Mouse (Mus musculus): ENCODE results near the gene Ccdc57. TPM values are rescaled to one million over a fixed set of nuclear protein-coding genes. Genes with fewer than 3 reads are reported as not detected.

Gene Ccdc57
- polyA plus RNA-seq, 1 experiment from 2014 or later = 5.9 TPM

- Histone ChIP-seq H3K36me3 (no peaks in the 10 kb centered on the region), H3K9me3 (replicated peaks) (no peaks in the 10 kb centered on the region), H3K4me3 (replicated peaks) (no peak overlapping the region), H3K4me1 (peaks cover 17% of the 10 kb centered on the region), H3K4me2 (0 out of 2 replicates have a peak overlapping the region, but pooled peaks have one; percentile 91), H3K27ac (replicated peaks) (no peak overlapping the region), H3K9ac (replicated peaks) (no peak overlapping the region), H3K27me3 (replicated peaks) (no peaks in the 10 kb centered on the region)
- ATAC-seq (ENCODE audit: low FRiP score) = no peak
- 92% methylated on average over 4 of the region's 4 CpGs for WGBS
These were observed 1.2 kb downstream of the Ccdc57 start for GRCm38 (mm10) chr11:120931479-120931878.

GRCm38 (mm10) chr11:120928468-120928867 is 4.2 kb downstream of the Ccdc57 start:
- Histone ChIP-seq H3K27ac (replicated peaks) (no peak overlapping the region), H3K9ac (replicated peaks) (no peak overlapping the region), H3K4me1 (peaks cover 17% of the 10 kb centered on the region), H3K9me3 (replicated peaks) (no peaks in the 10 kb centered on the region), H3K4me2 (no peak overlapping the region), H3K27me3 (replicated peaks) (no peaks in the 10 kb centered on the region), H3K4me3 (replicated peaks) (no peak overlapping the region), H3K36me3 (0 out of 2 replicates have a peak, but pooled peaks cover 10% of the 10 kb centered on the region)
- WGBS = 90% methylated on average over 4 of the region's 4 CpGs
- no peak for ATAC-seq (ENCODE audit: low FRiP score)

- no peak overlapping the region for H3K27ac ChIP-seq (replicated peaks)
- ATAC-seq (ENCODE audit: low FRiP score) = no peak
- H3K27me3 ChIP-seq (replicated peaks) = no peaks in the 10 kb centered on the region
- H3K9ac ChIP-seq (replicated peaks) = no peak overlapping the region
- no peaks in the 10 kb centered on the region for H3K9me3 ChIP-seq (replicated peaks)
- H3K4me2 ChIP-seq = no peak overlapping the region
- H3K4me3 ChIP-seq (replicated peaks) = no peak overlapping the region
- no peaks in the 10 kb centered on the region for H3K4me1 ChIP-seq
- 99% methylated on average over 3 of the region's 3 CpGs for WGBS
- peaks cover 50% of the 10 kb centered on the region for H3K36me3 ChIP-seq
These were observed 10.1 kb downstream of the Ccdc57 start for GRCm38 (mm10) chr11:120922528-120922927.

- Histone ChIP-seq H3K9me3 (replicated peaks) (no peaks in the 10 kb centered on the region), H3K4me2 (no peak overlapping the region), H3K36me3 (peaks cover 48% of the 10 kb centered on the region), H3K9ac (replicated peaks) (no peak overlapping the region), H3K27ac (replicated peaks) (no peak overlapping the region), H3K27me3 (replicated peaks) (no peaks in the 10 kb centered on the region), H3K4me3 (replicated peaks) (no peak overlapping the region), H3K4me1 (no peaks in the 10 kb centered on the region)
- 98% methylated on average over 5 of the region's 5 CpGs for whole genome bisulfite sequencing
- no peak for ATAC-seq (ENCODE audit: low FRiP score)
These were observed 14.9 kb downstream of the Ccdc57 start for GRCm38 (mm10) chr11:120917756-120918155.

GRCm38 (mm10) chr11:120916477-120916876 is 16.2 kb downstream of the Ccdc57 start:
- 74% methylated on average over 3 of the region's 3 CpGs for WGBS
- peaks cover 43% of the 10 kb centered on the region for H3K36me3 ChIP-seq

DNA sequence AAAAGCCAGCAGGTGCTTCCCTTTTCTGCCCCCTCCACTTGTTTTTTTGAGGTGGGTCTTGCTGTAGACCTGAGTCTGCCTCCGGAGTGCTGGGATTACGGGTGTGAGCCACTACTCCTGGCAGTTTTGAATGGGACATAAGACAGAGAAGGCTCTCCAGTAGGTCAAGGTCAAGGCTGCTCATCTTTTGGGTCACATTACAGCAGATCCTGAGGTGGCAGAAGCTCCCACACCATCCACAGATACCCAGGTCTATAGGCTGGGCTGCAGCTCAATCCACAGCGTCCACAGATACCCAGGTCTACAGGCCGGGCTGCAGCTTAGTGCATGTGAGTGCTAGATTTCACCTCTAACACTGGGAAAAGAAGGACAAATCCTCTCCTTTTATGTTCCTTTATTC is 18.9 kb downstream of the Ccdc57 start:
- Histone ChIP-seq H3K4me1 (no peaks in the 10 kb centered on the region), H3K9me3 (replicated peaks) (no peaks in the 10 kb centered on the region), H3K27me3 (replicated peaks) (no peaks in the 10 kb centered on the region), H3K4me2 (no peak overlapping the region), H3K9ac (replicated peaks) (no peak overlapping the region), H3K4me3 (replicated peaks) (no peak overlapping the region), H3K27ac (replicated peaks) (no peak overlapping the region), H3K36me3 (peaks cover 22% of the 10 kb centered on the region)
- no peak for ATAC-seq (ENCODE audit: low FRiP score)
- whole genome bisulfite sequencing = 98% methylated on average over 4 of the region's 4 CpGs

More at GRCm38 (mm10) chr11:120916477-120916876, 16.2 kb downstream of the Ccdc57 start:
- Histone ChIP-seq H3K9me3 (replicated peaks) (no peaks in the 10 kb centered on the region), H3K4me3 (replicated peaks) (no peak overlapping the region), H3K27ac (replicated peaks) (no peak overlapping the region), H3K27me3 (replicated peaks) (no peaks in the 10 kb centered on the region), H3K9ac (replicated peaks) (no peak overlapping the region), H3K4me1 (no peaks in the 10 kb centered on the region), H3K4me2 (no peak overlapping the region)
- no peak for ATAC-seq (ENCODE audit: low FRiP score)

DNA sequence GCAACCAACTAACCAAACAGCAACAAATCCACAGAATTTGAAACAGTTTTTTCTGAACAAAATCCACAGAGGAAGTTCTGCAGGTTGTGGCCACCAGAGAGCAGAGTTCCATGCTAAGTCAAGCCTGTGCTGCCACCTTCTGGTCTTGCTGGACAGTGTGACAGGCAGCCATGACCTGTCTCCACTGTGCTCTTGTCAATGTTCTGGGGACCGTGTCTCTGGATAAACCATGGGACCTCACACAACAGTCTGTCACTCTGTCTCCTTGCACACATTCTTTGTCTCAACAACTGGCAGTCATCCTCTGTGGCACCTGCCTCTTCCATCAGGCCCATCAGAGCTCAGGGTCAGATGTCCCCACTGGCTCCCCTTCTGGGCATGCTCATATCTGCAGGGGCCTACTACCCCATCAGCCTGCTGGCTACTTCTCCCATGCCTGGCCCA is 27.2 kb downstream of the Ccdc57 start:
- 14% methylated on average over 1 of the region's 1 CpGs for WGBS
- Histone ChIP-seq H3K4me2 (no peak overlapping the region), H3K27ac (replicated peaks) (no peak overlapping the region), H3K9me3 (replicated peaks) (no peaks in the 10 kb centered on the region), H3K4me3 (replicated peaks) (no peak overlapping the region), H3K4me1 (no peaks in the 10 kb centered on the region), H3K27me3 (replicated peaks) (no peaks in the 10 kb centered on the region), H3K9ac (replicated peaks) (no peak overlapping the region), H3K36me3 (no peaks in the 10 kb centered on the region)
- no peak for ATAC-seq (ENCODE audit: low FRiP score)

- Histone ChIP-seq H3K9ac (replicated peaks) (no peak overlapping the region), H3K9me3 (replicated peaks) (no peaks in the 10 kb centered on the region), H3K4me1 (no peaks in the 10 kb centered on the region), H3K27me3 (replicated peaks) (no peaks in the 10 kb centered on the region), H3K4me3 (replicated peaks) (no peak overlapping the region), H3K4me2 (no peak overlapping the region), H3K36me3 (no peaks in the 10 kb centered on the region), H3K27ac (replicated peaks) (no peak overlapping the region)
- WGBS = 95% methylated on average over 3 of the region's 3 CpGs
- ATAC-seq (ENCODE audit: low FRiP score) = no peak
These were observed 28.1 kb downstream of the Ccdc57 start for GRCm38 (mm10) chr11:120904561-120904960.

DNA sequence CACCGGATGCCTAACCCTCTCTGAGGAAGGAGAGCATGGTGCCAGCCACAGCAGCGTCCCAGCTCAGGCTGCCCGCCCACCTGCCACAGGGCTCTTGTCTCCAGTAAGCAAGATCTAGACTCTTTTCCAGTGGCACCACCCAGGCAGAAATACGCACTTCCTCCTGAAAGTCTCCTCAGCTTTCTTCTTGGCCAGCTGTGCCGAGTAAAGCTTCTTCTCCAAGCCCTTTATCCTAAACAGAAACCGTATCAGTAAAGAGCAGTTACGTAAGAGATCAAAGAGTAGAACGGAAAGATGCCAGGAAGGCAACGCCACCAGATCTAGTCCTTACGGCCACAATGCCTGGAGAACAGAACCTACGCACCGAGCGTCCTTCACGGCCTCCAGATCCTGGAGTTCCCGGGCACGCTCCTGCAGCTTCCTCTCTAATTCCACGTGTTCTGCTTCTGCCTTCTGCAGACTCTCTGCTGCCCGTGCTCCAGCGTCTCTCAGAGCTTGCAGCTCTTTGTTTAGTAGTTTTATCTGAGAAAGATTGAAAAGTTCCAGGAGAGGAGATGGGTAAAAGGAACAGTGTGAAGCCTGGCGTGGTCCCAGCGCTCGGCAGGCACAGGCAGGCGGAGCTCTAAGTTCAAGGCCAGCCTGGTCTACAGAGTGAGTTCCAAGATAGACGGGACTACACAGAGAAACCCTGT is 29.4 kb downstream of the Ccdc57 start:
- WGBS = 83% methylated on average over 24 of the region's 24 CpGs
- ATAC-seq (ENCODE audit: low FRiP score) = no peak

GRCm38 (mm10) chr11:120902487-120903142 is 30.1 kb downstream of the Ccdc57 start:
- peaks cover 3% of the 10 kb centered on the region for H3K36me3 ChIP-seq
- no peaks in the 10 kb centered on the region for H3K9me3 ChIP-seq (replicated peaks)
- no peak overlapping the region for H3K4me3 ChIP-seq (replicated peaks)
- H3K4me1 ChIP-seq = no peaks in the 10 kb centered on the region
- ATAC-seq (ENCODE audit: low FRiP score) = no peak
- no peak overlapping the region for H3K4me2 ChIP-seq
- no peaks in the 10 kb centered on the region for H3K27me3 ChIP-seq (replicated peaks)
- H3K27ac ChIP-seq (replicated peaks) = no peak overlapping the region
- no peak overlapping the region for H3K9ac ChIP-seq (replicated peaks)
- WGBS = 44% methylated on average over 10 of the region's 10 CpGs

More for the DNA sequence above, 29.4 kb downstream of the Ccdc57 start:
- Histone ChIP-seq H3K4me2 (no peak overlapping the region), H3K9me3 (replicated peaks) (no peaks in the 10 kb centered on the region), H3K9ac (replicated peaks) (no peak overlapping the region), H3K27ac (replicated peaks) (no peak overlapping the region), H3K4me1 (no peaks in the 10 kb centered on the region), H3K4me3 (replicated peaks) (no peak overlapping the region), H3K36me3 (no peaks in the 10 kb centered on the region), H3K27me3 (replicated peaks) (no peaks in the 10 kb centered on the region)

- no peak overlapping the region for H3K4me2 ChIP-seq
- 86% methylated on average over 21 of the region's 21 CpGs for WGBS
- H3K4me3 ChIP-seq (replicated peaks) = no peak overlapping the region
These were observed 30.8 kb downstream of the Ccdc57 start for GRCm38 (mm10) chr11:120901729-120902486.

More at GRCm38 (mm10) chr11:120901729-120902486, 30.8 kb downstream of the Ccdc57 start:
- no peaks in the 10 kb centered on the region for H3K27me3 ChIP-seq (replicated peaks)
- peaks cover 8% of the 10 kb centered on the region for H3K36me3 ChIP-seq
- ATAC-seq (ENCODE audit: low FRiP score) = no peak
- H3K9me3 ChIP-seq (replicated peaks) = no peaks in the 10 kb centered on the region
- H3K4me1 ChIP-seq = no peaks in the 10 kb centered on the region
- H3K9ac ChIP-seq (replicated peaks) = no peak overlapping the region
- H3K27ac ChIP-seq (replicated peaks) = no peak overlapping the region

Measured in neural tube, embryonic 15.5 days (tissue).